Mouse (Mus musculus): Measurements from ENCODE around the gene Vamp5. TPM values are rescaled to one million over a fixed set of nuclear protein-coding genes. Genes with fewer than 3 reads are reported as not detected.

Gene Vamp5
- polyA plus RNA-seq, 1 experiment from 2014 or later: 18.8 TPM

GRCm38 (mm10) chr6:72319019-72319418, 61.2 kb downstream of the Vamp5 start:
- H3K27ac ChIP-seq: no peak overlapping the region
- no peak for ATAC-seq (ENCODE audit: low FRiP score)
- H3K4me2 ChIP-seq: no peak overlapping the region
- no peak overlapping the region for H3K4me3 ChIP-seq
- H3K4me1 ChIP-seq (replicated peaks): no peaks in the 10 kb centered on the region
- H3K36me3 ChIP-seq: peaks cover 88% of the 10 kb centered on the region
- H3K9me3 ChIP-seq: no peaks in the 10 kb centered on the region
- H3K27me3 ChIP-seq: no peaks in the 10 kb centered on the region
- H3K9ac ChIP-seq: no peak overlapping the region
- 82% methylated on average over 11 of the region's 11 CpGs for WGBS

Other genes with a start within 250 kb of the Vamp5 start
- 3.2 and 4.2 TPM in 2 replicates for gene Atoh8, start 144.9 kb downstream of the Vamp5 start, polyA plus RNA-seq (2015; fragmentation: Nextera tagmentation; extraction: Ambion mirVana)
- 0.40 TPM in 1 of 2 replicates, not detected in the other for gene Sftpb, start 75.9 kb downstream of the Vamp5 start, polyA plus RNA-seq (2015; fragmentation: Nextera tagmentation; extraction: Ambion mirVana)
- 46.0 and 46.7 TPM in 2 replicates for gene Usp39, start 35.3 kb downstream of the Vamp5 start, polyA plus RNA-seq (2015; fragmentation: Nextera tagmentation; extraction: Ambion mirVana)
- gene 0610030E20Rik, start 33.2 kb downstream of the Vamp5 start, polyA plus RNA-seq (2015; fragmentation: Nextera tagmentation; extraction: Ambion mirVana): 20.6 and 21.1 TPM in 2 replicates
- 14.4 and 16.0 TPM in 2 replicates for gene Tmem150a, start 25.0 kb downstream of the Vamp5 start, polyA plus RNA-seq (2015; fragmentation: Nextera tagmentation; extraction: Ambion mirVana)
- 141 and 147 TPM in 2 replicates for gene Rnf181, start 13.5 kb downstream of the Vamp5 start, polyA plus RNA-seq (2015; fragmentation: Nextera tagmentation; extraction: Ambion mirVana)
- gene Vamp8, start 10.2 kb upstream of the Vamp5 start, polyA plus RNA-seq (2015; fragmentation: Nextera tagmentation; extraction: Ambion mirVana): 25.9 and 29.4 TPM in 2 replicates
- 15.3 and 19.4 TPM in 2 replicates for gene Ggcx, start 33.8 kb upstream of the Vamp5 start, polyA plus RNA-seq (2015; fragmentation: Nextera tagmentation; extraction: Ambion mirVana)
- gene Mat2a, start 59.1 kb upstream of the Vamp5 start, polyA plus RNA-seq (2015; fragmentation: Nextera tagmentation; extraction: Ambion mirVana): 388 and 410 TPM in 2 replicates
- 0.41 and 1.0 TPM in 2 replicates for gene Sh2d6, start 141.2 kb upstream of the Vamp5 start, polyA plus RNA-seq (2015; fragmentation: Nextera tagmentation; extraction: Ambion mirVana)
- 9.2 and 10.2 TPM in 2 replicates for gene Capg, start 163.9 kb upstream of the Vamp5 start, polyA plus RNA-seq (2015; fragmentation: Nextera tagmentation; extraction: Ambion mirVana)
- gene Elmod3, start 217.9 kb upstream of the Vamp5 start, polyA plus RNA-seq (2015; fragmentation: Nextera tagmentation; extraction: Ambion mirVana): 15.3 and 15.5 TPM in 2 replicates
- gene Retsat, start 218.0 kb upstream of the Vamp5 start, polyA plus RNA-seq (2015; fragmentation: Nextera tagmentation; extraction: Ambion mirVana): 4.8 and 5.9 TPM in 2 replicates
- 37.1 and 38.1 TPM in 2 replicates for gene Tgoln1, start 236.5 kb upstream of the Vamp5 start, polyA plus RNA-seq (2015; fragmentation: Nextera tagmentation; extraction: Ambion mirVana)

Measured in hindbrain, embryonic 13.5 days (tissue).